Mouse (Mus musculus): Measurements from ENCODE around the gene Fam20a. TPM values are rescaled to one million over a fixed set of nuclear protein-coding genes. Genes with fewer than 3 reads are reported as not detected.

Gene Fam20a
- polyA plus RNA-seq, 1 experiment from 2014 or later = 1.2 TPM

DNA sequence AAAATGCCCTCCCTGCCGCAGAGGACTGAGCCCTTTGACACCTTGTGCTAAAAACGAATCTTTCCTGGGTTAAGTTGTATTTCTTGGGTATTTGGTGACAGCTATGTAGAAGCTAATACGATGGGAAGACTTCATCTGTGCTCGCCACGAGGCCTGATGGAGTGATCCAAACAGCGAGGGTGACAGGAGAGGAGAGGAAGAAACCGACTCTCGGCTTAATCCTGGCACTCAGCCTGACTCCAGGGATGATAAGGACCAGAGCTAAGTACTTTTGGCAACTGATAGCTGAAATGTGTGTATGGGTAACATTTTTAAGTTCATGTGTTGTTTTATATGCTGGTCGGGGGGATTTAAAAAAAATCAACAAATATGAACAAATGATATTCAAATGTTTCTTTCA, 41.1 kb downstream of the Fam20a start:
- Histone ChIP-seq H3K4me3 (ENCODE audit: low read depth, low read length) (no peak overlapping the region), H3K4me1 (ENCODE audit: control insufficient read depth, insufficient read depth, low read length) (no peaks in the 10 kb centered on the region), H3K9me3 (ENCODE audit: control insufficient read depth, low read depth, low read length) (no peaks in the 10 kb centered on the region), H3K27ac (ENCODE audit: low read length) (no peak overlapping the region), H3K4me2 (replicated peaks; ENCODE audit: low read depth, low read length) (no peak overlapping the region), H3K36me3 (ENCODE audit: control insufficient read depth, insufficient read depth, low read length) (no peaks in the 10 kb centered on the region), H3K9ac (replicated peaks; ENCODE audit: low read depth, low read length) (no peak overlapping the region), H3K27me3 (ENCODE audit: control insufficient read depth, insufficient read depth, low read length) (no peaks in the 10 kb centered on the region)
- WGBS = 64% methylated on average over 9 of the region's 9 CpGs
- ATAC-seq (ENCODE audit: insufficient number of reproducible peaks, insufficient read depth, low FRiP score, low read depth) = no peak

GRCm38 (mm10) chr11:109678291-109678690, 43.8 kb downstream of the Fam20a start:
- Histone ChIP-seq H3K4me1 (ENCODE audit: control insufficient read depth, insufficient read depth, low read length) (no peaks in the 10 kb centered on the region), H3K9ac (replicated peaks; ENCODE audit: low read depth, low read length) (no peak overlapping the region), H3K27me3 (ENCODE audit: control insufficient read depth, insufficient read depth, low read length) (no peaks in the 10 kb centered on the region), H3K27ac (ENCODE audit: low read length) (no peak overlapping the region), H3K4me2 (replicated peaks; ENCODE audit: low read depth, low read length) (no peak overlapping the region), H3K9me3 (ENCODE audit: control insufficient read depth, low read depth, low read length) (no peaks in the 10 kb centered on the region), H3K4me3 (ENCODE audit: low read depth, low read length) (no peak overlapping the region), H3K36me3 (ENCODE audit: control insufficient read depth, insufficient read depth, low read length) (no peaks in the 10 kb centered on the region)
- 75% methylated on average over 12 of the region's 12 CpGs for WGBS
- ATAC-seq (ENCODE audit: insufficient number of reproducible peaks, insufficient read depth, low FRiP score, low read depth) = no peak

DNA sequence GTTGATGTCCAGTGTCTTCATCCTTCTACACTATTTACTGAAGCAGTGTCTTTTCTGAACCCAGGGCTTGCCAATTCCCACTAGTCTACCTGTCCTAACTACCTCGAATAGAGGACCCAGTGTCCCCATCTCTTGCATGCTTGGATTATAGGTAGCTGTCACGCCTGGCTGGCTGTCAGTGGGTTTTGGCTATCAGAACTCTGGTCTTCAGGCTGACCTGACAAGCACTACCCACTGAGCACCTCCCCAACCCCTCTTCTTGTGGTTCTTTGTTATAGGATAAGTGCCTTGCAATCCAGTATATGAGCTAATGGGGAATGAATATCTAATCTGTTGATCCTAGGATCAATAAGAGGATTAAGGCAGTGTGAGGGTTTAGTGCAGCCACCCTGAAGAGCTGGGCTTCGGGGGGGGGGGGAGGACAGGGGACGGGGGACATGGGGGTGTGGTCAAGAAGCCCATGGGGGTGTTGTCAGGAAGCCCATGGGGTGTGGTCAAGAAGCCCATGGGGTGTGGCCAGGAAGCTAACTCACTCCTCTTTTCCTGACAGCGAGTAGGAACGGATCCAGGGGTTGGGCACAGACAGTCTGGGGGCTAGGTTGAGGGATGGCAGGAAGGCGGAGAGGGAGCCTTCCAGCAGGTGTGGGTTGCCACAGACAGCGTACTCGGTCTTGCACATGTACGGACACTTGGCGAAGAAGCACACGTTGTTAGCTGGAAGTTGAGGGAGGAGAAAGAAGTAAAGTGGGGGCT, 45.3 kb downstream of the Fam20a start:
- Histone ChIP-seq H3K36me3 (ENCODE audit: control insufficient read depth, insufficient read depth, low read length) (0 out of 2 replicates have a peak, but pooled peaks cover 2% of the 10 kb centered on the region), H3K9ac (replicated peaks; ENCODE audit: low read depth, low read length) (no peak overlapping the region), H3K27ac (ENCODE audit: low read length) (no peak overlapping the region), H3K27me3 (ENCODE audit: control insufficient read depth, insufficient read depth, low read length) (no peaks in the 10 kb centered on the region), H3K4me1 (ENCODE audit: control insufficient read depth, insufficient read depth, low read length) (no peaks in the 10 kb centered on the region), H3K9me3 (ENCODE audit: control insufficient read depth, low read depth, low read length) (no peaks in the 10 kb centered on the region), H3K4me2 (replicated peaks; ENCODE audit: low read depth, low read length) (no peak overlapping the region), H3K4me3 (ENCODE audit: low read depth, low read length) (no peak overlapping the region)
- WGBS = 70% methylated on average over 12 of the region's 12 CpGs
- no peak for ATAC-seq (ENCODE audit: insufficient number of reproducible peaks, insufficient read depth, low FRiP score, low read depth)

- Histone ChIP-seq H3K4me2 (replicated peaks; ENCODE audit: low read depth, low read length) (no peak overlapping the region), H3K36me3 (ENCODE audit: control insufficient read depth, insufficient read depth, low read length) (0 out of 2 replicates have a peak, but pooled peaks cover 3% of the 10 kb centered on the region), H3K4me3 (ENCODE audit: low read depth, low read length) (no peak overlapping the region), H3K27ac (ENCODE audit: low read length) (no peak overlapping the region), H3K9ac (replicated peaks; ENCODE audit: low read depth, low read length) (no peak overlapping the region), H3K27me3 (ENCODE audit: control insufficient read depth, insufficient read depth, low read length) (no peaks in the 10 kb centered on the region), H3K9me3 (ENCODE audit: control insufficient read depth, low read depth, low read length) (no peaks in the 10 kb centered on the region), H3K4me1 (ENCODE audit: control insufficient read depth, insufficient read depth, low read length) (no peaks in the 10 kb centered on the region)
- WGBS = 88% methylated on average over 9 of the region's 9 CpGs
- no peak for ATAC-seq (ENCODE audit: insufficient number of reproducible peaks, insufficient read depth, low FRiP score, low read depth)
These were observed 46.3 kb downstream of the Fam20a start for GRCm38 (mm10) chr11:109675771-109676170.

DNA sequence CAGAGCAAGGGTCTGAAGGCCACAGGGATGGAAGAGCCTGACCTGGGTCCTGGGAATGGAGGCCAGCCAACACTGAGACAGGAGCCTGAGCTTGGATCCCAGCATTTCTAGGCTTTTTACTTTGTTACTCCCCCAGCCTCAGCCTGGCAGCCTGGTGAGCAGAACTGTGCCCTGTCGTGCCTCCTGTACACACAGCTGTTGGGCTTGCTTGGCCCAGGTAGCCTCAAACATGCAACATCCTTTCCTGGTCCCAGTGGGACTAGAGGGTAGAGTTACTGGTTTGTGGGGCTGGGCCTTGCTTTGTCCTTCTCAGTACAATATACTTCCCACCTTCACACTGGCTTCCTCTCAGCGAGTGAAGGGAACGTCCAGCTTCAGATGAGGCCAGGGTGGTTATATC, 46.9 kb downstream of the Fam20a start:
- no peak overlapping the region for H3K9ac ChIP-seq (replicated peaks; ENCODE audit: low read depth, low read length)
- whole genome bisulfite sequencing = 87% methylated on average over 3 of the region's 3 CpGs

GRCm38 (mm10) chr11:109674542-109674941, 47.5 kb downstream of the Fam20a start:
- no peak overlapping the region for H3K4me3 ChIP-seq (ENCODE audit: low read depth, low read length)
- H3K36me3 ChIP-seq (ENCODE audit: control insufficient read depth, insufficient read depth, low read length) = peaks cover 3% of the 10 kb centered on the region; the same call in 1 of the 2 replicates
- H3K4me2 ChIP-seq (replicated peaks; ENCODE audit: low read depth, low read length) = no peak overlapping the region
- no peaks in the 10 kb centered on the region for H3K9me3 ChIP-seq (ENCODE audit: control insufficient read depth, low read depth, low read length)
- H3K27me3 ChIP-seq (ENCODE audit: control insufficient read depth, insufficient read depth, low read length) = no peaks in the 10 kb centered on the region
- no peaks in the 10 kb centered on the region for H3K4me1 ChIP-seq (ENCODE audit: control insufficient read depth, insufficient read depth, low read length)
- ATAC-seq (ENCODE audit: insufficient number of reproducible peaks, insufficient read depth, low FRiP score, low read depth) = no peak
- no peak overlapping the region for H3K27ac ChIP-seq (ENCODE audit: low read length)
- H3K9ac ChIP-seq (replicated peaks; ENCODE audit: low read depth, low read length) = no peak overlapping the region
- WGBS = 73% methylated on average over 11 of the region's 11 CpGs

More for the DNA sequence above, 46.9 kb downstream of the Fam20a start:
- H3K9me3 ChIP-seq (ENCODE audit: control insufficient read depth, low read depth, low read length) = no peaks in the 10 kb centered on the region
- peaks cover 3% of the 10 kb centered on the region; the same call in 1 of the 2 replicates for H3K36me3 ChIP-seq (ENCODE audit: control insufficient read depth, insufficient read depth, low read length)
- ATAC-seq (ENCODE audit: insufficient number of reproducible peaks, insufficient read depth, low FRiP score, low read depth) = no peak
- no peaks in the 10 kb centered on the region for H3K4me1 ChIP-seq (ENCODE audit: control insufficient read depth, insufficient read depth, low read length)
- no peaks in the 10 kb centered on the region for H3K27me3 ChIP-seq (ENCODE audit: control insufficient read depth, insufficient read depth, low read length)
- no peak overlapping the region for H3K27ac ChIP-seq (ENCODE audit: low read length)
- no peak overlapping the region for H3K4me2 ChIP-seq (replicated peaks; ENCODE audit: low read depth, low read length)
- no peak overlapping the region for H3K4me3 ChIP-seq (ENCODE audit: low read depth, low read length)

GRCm38 (mm10) chr11:109673741-109674140, 48.3 kb downstream of the Fam20a start:
- WGBS = 90% methylated on average over 7 of the region's 7 CpGs
- H3K4me2 ChIP-seq (replicated peaks; ENCODE audit: low read depth, low read length) = no peak overlapping the region
- peaks cover 3% of the 10 kb centered on the region; the same call in 1 of the 2 replicates for H3K36me3 ChIP-seq (ENCODE audit: control insufficient read depth, insufficient read depth, low read length)
- no peaks in the 10 kb centered on the region for H3K4me1 ChIP-seq (ENCODE audit: control insufficient read depth, insufficient read depth, low read length)
- no peak for ATAC-seq (ENCODE audit: insufficient number of reproducible peaks, insufficient read depth, low FRiP score, low read depth)
- no peaks in the 10 kb centered on the region for H3K9me3 ChIP-seq (ENCODE audit: control insufficient read depth, low read depth, low read length)
- H3K27me3 ChIP-seq (ENCODE audit: control insufficient read depth, insufficient read depth, low read length) = no peaks in the 10 kb centered on the region
- H3K9ac ChIP-seq (replicated peaks; ENCODE audit: low read depth, low read length) = no peak overlapping the region
- H3K4me3 ChIP-seq (ENCODE audit: low read depth, low read length) = no peak overlapping the region
- no peak overlapping the region for H3K27ac ChIP-seq (ENCODE audit: low read length)

DNA sequence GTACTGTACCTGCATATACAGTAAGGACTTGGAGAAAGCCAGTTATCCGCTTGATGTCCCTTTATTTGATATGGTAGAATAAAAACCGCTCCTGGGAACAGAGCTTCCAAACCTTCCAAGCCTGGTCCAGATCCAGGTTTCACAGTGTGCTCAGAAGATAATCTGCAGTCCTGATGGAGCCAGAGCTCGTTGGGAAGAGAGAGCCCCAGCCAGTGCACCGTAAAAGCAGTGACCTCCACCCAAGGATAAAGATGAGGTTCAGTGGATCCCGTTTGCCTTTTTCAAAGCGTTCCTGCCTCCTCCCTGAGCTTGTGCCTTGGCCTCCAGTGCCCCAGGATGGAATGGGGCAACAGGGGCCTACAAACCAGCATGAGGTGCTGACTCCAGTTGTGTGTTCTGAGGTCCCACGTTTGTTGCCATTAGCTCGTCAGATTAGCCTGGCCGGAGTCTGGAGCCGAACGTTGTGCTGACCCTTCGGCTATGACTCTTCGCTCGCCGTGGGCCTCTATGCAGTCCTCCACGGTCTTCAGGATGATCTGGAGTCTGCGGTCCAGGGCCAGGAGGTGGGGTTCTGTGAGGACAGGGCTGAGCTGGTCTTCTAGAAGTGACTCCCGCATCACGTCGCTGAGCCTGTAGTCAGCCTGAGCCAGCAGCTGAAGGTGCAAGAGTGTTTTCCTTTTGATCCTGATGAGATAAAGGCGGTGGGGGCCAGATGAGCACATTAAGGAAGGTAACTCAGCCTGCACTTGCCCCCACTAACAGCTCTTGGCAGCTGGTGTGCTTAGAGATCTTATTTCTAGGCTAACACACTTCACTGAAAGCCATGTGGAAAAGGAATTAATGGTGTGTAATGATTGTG, 49.0 kb downstream of the Fam20a start:
- 66% methylated on average over 21 of the region's 21 CpGs for WGBS
- H3K27me3 ChIP-seq (ENCODE audit: control insufficient read depth, insufficient read depth, low read length) = no peaks in the 10 kb centered on the region
- no peak overlapping the region for H3K4me2 ChIP-seq (replicated peaks; ENCODE audit: low read depth, low read length)
- no peak for ATAC-seq (ENCODE audit: insufficient number of reproducible peaks, insufficient read depth, low FRiP score, low read depth)
- no peaks in the 10 kb centered on the region for H3K9me3 ChIP-seq (ENCODE audit: control insufficient read depth, low read depth, low read length)
- H3K9ac ChIP-seq (replicated peaks; ENCODE audit: low read depth, low read length) = no peak overlapping the region
- no peak overlapping the region for H3K4me3 ChIP-seq (ENCODE audit: low read depth, low read length)
- H3K4me1 ChIP-seq (ENCODE audit: control insufficient read depth, insufficient read depth, low read length) = no peaks in the 10 kb centered on the region
- H3K27ac ChIP-seq (ENCODE audit: low read length) = no peak overlapping the region
- peaks cover 9% of the 10 kb centered on the region for H3K36me3 ChIP-seq (ENCODE audit: control insufficient read depth, insufficient read depth, low read length)

Measured in stomach, embryonic 14.5 days (tissue).